Mouse (Mus musculus) MEL (cell line): ENCODE results near the gene Kcnk2. TPM values are rescaled to one million over a fixed set of nuclear protein-coding genes. Genes with fewer than 3 reads are reported as not detected.

Experiments used
- DNase-seq: peaks from one replicate; pipeline ENCODE4 v3.0.0; 2011; ENCODE audit warnings: low read depth, low spot score
- H3K27ac ChIP-seq: 2 replicates; pipeline ENCODE4 v1.5.1; 2012; ENCODE audit warnings: low read depth, mild to moderate bottlenecking, control low read depth, low read length, moderate library complexity; ENCODE audit not compliant: control insufficient read depth
- H3K27me3 ChIP-seq, 2 experiments: fragments of 150-350 bp in 1 of 2; sonication (generic) in 1 of 2; 2 replicates each; pipeline ENCODE4 v1.6.1; 2012; ENCODE audit warnings: low read length in 2 of 2, mild to moderate bottlenecking in 2 of 2, improper control_type of control experiment in 1 of 2, moderate library complexity in 1 of 2; ENCODE audit not compliant: insufficient read depth in 2 of 2, control insufficient read depth in 1 of 2
- H3K36me3 ChIP-seq, 2 experiments: 2 replicates each; pipeline ENCODE4 v1.6.1; 2012 to 2014; ENCODE audit warnings: low read length in 2 of 2, improper control_type of control experiment in 1 of 2, inconsistent platforms in 1 of 2, mild to moderate bottlenecking in 1 of 2; ENCODE audit not compliant: insufficient read depth in 2 of 2, control insufficient read depth in 1 of 2
- H3K4me1 ChIP-seq, 2 experiments: fragments of 150-350 bp in 1 of 2; sonication (generic) in 1 of 2; 2 replicates each; pipeline ENCODE4 v1.6.1; 2012; ENCODE audit warnings: low read length in 2 of 2, improper control_type of control experiment in 1 of 2, mild to moderate bottlenecking in 1 of 2; ENCODE audit not compliant: insufficient read depth in 2 of 2, control insufficient read depth in 1 of 2
- H3K4me3 ChIP-seq, 2 experiments: fragments of 150-350 bp in 1 of 2; sonication (generic) in 1 of 2; 2 replicates each; pipeline ENCODE4 v1.5.1; 2012; ENCODE audit warnings: low read depth in 2 of 2, low read length in 2 of 2, mild to moderate bottlenecking in 2 of 2, moderate library complexity in 2 of 2, control low read depth in 1 of 2, improper control_type of control experiment in 1 of 2; ENCODE audit not compliant: control insufficient read depth in 1 of 2, insufficient read depth in 1 of 2
- H3K79me2 ChIP-seq: 2 replicates; pipeline ENCODE4 v1.6.1; 2012; ENCODE audit warnings: mild to moderate bottlenecking, low read length, moderate library complexity; ENCODE audit not compliant: control insufficient read depth, poor library complexity, insufficient read depth
- H3K9ac ChIP-seq: 2 replicates; pipeline ENCODE4 v1.6.1; 2012; ENCODE audit warnings: low read depth, mild to moderate bottlenecking, control low read depth, low read length, moderate library complexity; ENCODE audit not compliant: control insufficient read depth, poor library complexity, severe bottlenecking
- H3K9me3 ChIP-seq: fragments of 150-350 bp; sonication (generic); replicated peaks from 2 replicates; pipeline ENCODE4 v1.6.1; 2012; ENCODE audit warnings: mild to moderate bottlenecking, low read length, improper control_type of control experiment, moderate library complexity; ENCODE audit not compliant: insufficient read depth
- BHLHE40 ChIP-seq: IDR thresholded peaks from 2 replicates; pipeline ENCODE4 v1.6.1; 2012; ENCODE audit warnings: low read depth, mild to moderate bottlenecking, inconsistent platforms, low read length, improper control_type of control experiment, borderline replicate concordance
- CHD2 ChIP-seq: IDR thresholded peaks from 2 replicates; pipeline ENCODE4 v1.6.1; 2011; ENCODE audit warnings: low read length, improper control_type of control experiment
- E2F4 ChIP-seq: IDR thresholded peaks from 2 replicates; pipeline ENCODE4 v1.6.1; 2011; ENCODE audit warnings: low read depth, low read length, improper control_type of control experiment, borderline replicate concordance
- EP300 ChIP-seq, 2 experiments: IDR thresholded peaks; 2 replicates each; pipeline ENCODE4 v1.6.1; 2011; ENCODE audit warnings: improper control_type of control experiment in 2 of 2, low read length in 2 of 2, low read depth in 1 of 2, mild to moderate bottlenecking in 1 of 2
- GATA1 ChIP-seq: IDR thresholded peaks from 2 replicates; pipeline ENCODE4 v1.6.1; 2011; ENCODE audit warnings: low read depth, low read length, improper control_type of control experiment
- HCFC1 ChIP-seq: IDR thresholded peaks from 2 replicates; pipeline ENCODE4 v1.6.1; 2012; ENCODE audit warnings: low read depth, mild to moderate bottlenecking, inconsistent platforms, low read length, improper control_type of control experiment, moderate library complexity
- MAFK ChIP-seq: IDR thresholded peaks from 2 replicates; pipeline ENCODE4 v1.6.1; 2011; ENCODE audit warnings: low read depth, mild to moderate bottlenecking, low read length, improper control_type of control experiment, borderline replicate concordance
- MAZ ChIP-seq: IDR thresholded peaks from 2 replicates; pipeline ENCODE4 v1.6.1; 2012; ENCODE audit warnings: low read depth, mild to moderate bottlenecking, inconsistent platforms, low read length, improper control_type of control experiment
- MXI1 ChIP-seq: IDR thresholded peaks from 2 replicates; pipeline ENCODE4 v1.6.1; 2011; ENCODE audit warnings: mild to moderate bottlenecking, low read depth, low read length, improper control_type of control experiment
- NELFE ChIP-seq: IDR thresholded peaks from 2 replicates; pipeline ENCODE4 v1.6.1; 2011; ENCODE audit warnings: low read depth, low read length, improper control_type of control experiment
- NRF1 ChIP-seq: IDR thresholded peaks from 2 replicates; pipeline ENCODE4 v1.6.1; 2014; ENCODE audit warnings: low read depth, mild to moderate bottlenecking, inconsistent platforms, low read length, improper control_type of control experiment, moderate library complexity; ENCODE audit not compliant: poor library complexity, insufficient read depth, severe bottlenecking
- POLR2AphosphoS2 ChIP-seq: IDR thresholded peaks from 2 replicates; pipeline ENCODE4 v1.6.1; 2011; ENCODE audit warnings: low read length, improper control_type of control experiment
- POLR2AphosphoS5 ChIP-seq: IDR thresholded peaks from 2 replicates; pipeline ENCODE4 v1.6.1; 2012; ENCODE audit warnings: low read depth, borderline replicate concordance, mild to moderate bottlenecking, inconsistent platforms, low read length, moderate library complexity, mixed read lengths
- RAD21 ChIP-seq: IDR thresholded peaks from 2 replicates; pipeline ENCODE4 v1.6.1; 2011; ENCODE audit warnings: mild to moderate bottlenecking, low read depth, low read length, improper control_type of control experiment
- RCOR1 ChIP-seq: IDR thresholded peaks from 2 replicates; pipeline ENCODE4 v1.6.1; 2012; ENCODE audit warnings: low read depth, mild to moderate bottlenecking, inconsistent platforms, low read length, improper control_type of control experiment
- SIN3A ChIP-seq: IDR thresholded peaks from 2 replicates; pipeline ENCODE4 v1.6.1; 2012; ENCODE audit warnings: low read length, improper control_type of control experiment, inconsistent platforms
- SMC3 ChIP-seq: IDR thresholded peaks from 2 replicates; pipeline ENCODE4 v1.6.1; 2011; ENCODE audit warnings: low read depth, low read length, improper control_type of control experiment
- TAL1 ChIP-seq: IDR thresholded peaks from 2 replicates; pipeline ENCODE4 v1.6.1; 2012; ENCODE audit warnings: mild to moderate bottlenecking, inconsistent platforms, low read length, moderate library complexity, mixed read lengths
- TBP ChIP-seq: IDR thresholded peaks from 2 replicates; pipeline ENCODE4 v1.8.0; 2011; ENCODE audit warnings: low read depth, low read length, improper control_type of control experiment
- USF2 ChIP-seq, 2 experiments: IDR thresholded peaks; 2 replicates each; pipeline ENCODE4 v1.6.1; 2011 to 2012; ENCODE audit warnings: improper control_type of control experiment in 2 of 2, low read length in 2 of 2, borderline replicate concordance in 1 of 2, inconsistent platforms in 1 of 2, low read depth in 1 of 2, mild to moderate bottlenecking in 1 of 2; ENCODE audit not compliant: insufficient read depth in 1 of 2
- ZKSCAN1 ChIP-seq: IDR thresholded peaks from 2 replicates; pipeline ENCODE4 v1.6.1; 2012; ENCODE audit warnings: low read depth, mild to moderate bottlenecking, inconsistent platforms, low read length, improper control_type of control experiment, moderate library complexity
- ZNF384 ChIP-seq: IDR thresholded peaks from 2 replicates; pipeline ENCODE4 v1.6.1; 2012; ENCODE audit warnings: low read depth, mild to moderate bottlenecking, inconsistent platforms, low read length, improper control_type of control experiment
- polyA plus RNA-seq, 2 experiments: library from polyadenylated mRNA; stranded (reverse) in 1 of 2; unstranded in 1 of 2; fragments of >175 nt in 1 of 2; fragments of >200 nt in 1 of 2; gene quantifications; 2 replicates each; pipeline versions ENCODE4 v1.2.1 to v1.2.4; 2012; ENCODE audit warnings: low replicate concordance in 2 of 2, low read depth in 1 of 2; ENCODE audit not compliant: insufficient read length in 2 of 2, insufficient read depth in 1 of 2, missing spikeins in 1 of 2
- total RNA-seq: library from RNA; depleted of rRNA; stranded (reverse); fragments of 300-350 nt; gene quantifications from 2 replicates; pipeline ENCODE4 v1.2.3, GENCODE M21; 2012

Kcnk2 gene
- total and polyA plus RNA-seq, 3 experiments = not detected

DNA sequence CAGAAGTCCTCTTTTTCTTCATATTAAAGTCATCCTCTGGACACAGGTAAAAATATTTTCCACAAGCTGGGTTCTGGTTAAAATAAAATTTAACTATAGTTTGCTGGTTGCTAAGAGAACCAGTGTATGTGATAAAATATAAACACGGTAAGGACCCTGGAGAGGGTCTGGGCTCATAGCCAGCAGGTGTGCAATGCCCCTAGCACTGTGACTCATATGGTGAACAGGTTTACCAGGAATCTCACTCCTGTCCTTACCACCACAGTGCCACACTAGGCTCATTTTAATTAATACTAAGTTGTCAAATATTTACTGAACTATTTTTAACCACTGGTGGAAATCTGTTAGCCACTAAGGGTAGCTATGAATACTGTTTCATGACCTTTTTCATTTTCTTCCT lies 48.2 kb downstream of the Kcnk2 start:
- TF ChIP-seq MAFK (no peak), TAL1 (no peak), CHD2 (no peak), HCFC1 (no peak), MAZ (no peak), RCOR1 (no peak), POLR2AphosphoS5 (no peak), ZNF384 (no peak), ZKSCAN1 (no peak), GATA1 (no peak), BHLHE40 (no peak), NELFE (no peak), TBP (no peak), SMC3 (no peak), NRF1 (no peak), MXI1 (no peak)

DNA sequence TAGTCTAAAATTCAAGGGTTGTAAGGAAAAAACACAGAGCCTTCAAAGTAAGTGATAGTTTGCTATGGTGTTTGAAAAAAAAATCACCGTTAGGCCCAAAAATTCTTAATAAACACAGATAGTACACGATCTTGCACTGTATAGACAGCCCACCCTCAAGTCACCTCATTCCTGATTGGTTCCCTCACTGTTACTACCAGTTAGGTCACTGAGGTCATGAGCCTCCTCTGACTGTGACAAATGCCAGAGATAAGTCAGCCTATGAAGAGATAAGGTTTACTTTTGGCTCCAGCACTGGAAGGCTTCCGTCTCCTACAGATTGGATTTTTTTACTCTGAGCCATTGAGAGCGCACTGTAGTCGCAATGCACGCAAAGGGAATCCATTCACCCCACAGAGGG lies 50.3 kb downstream of the Kcnk2 start:
- no peak for DNase-seq
- Histone ChIP-seq H3K79me2 (no peaks in the 10 kb centered on the region), H3K27ac (no peak overlapping the region), H3K4me1 (no peaks in the 10 kb centered on the region), H3K4me3 (no peak overlapping the region), H3K27me3 (no peaks in the 10 kb centered on the region), H3K9ac (no peak overlapping the region), H3K36me3 (no peaks in the 10 kb centered on the region), H3K9me3 (no peaks in the 10 kb centered on the region)
- no peak for TF ChIP-seq MXI1
- no peak for TF ChIP-seq POLR2AphosphoS2
- no peak for TF ChIP-seq RCOR1
- no peak for TF ChIP-seq USF2 (IDR thresholded peaks at IDR 0.05; ENCODE audit: borderline replicate concordance in 1 of 2, insufficient read depth in 1 of 2, low read depth in 1 of 2, low read length in 2 of 2)
- no peak for TF ChIP-seq MAFK
- no peak for TF ChIP-seq TBP
- TF ChIP-seq E2F4 = no peak
- no peak for TF ChIP-seq RAD21
- TF ChIP-seq NELFE = no peak
- no peak for TF ChIP-seq MAZ
- TF ChIP-seq SIN3A = no peak
- no peak for TF ChIP-seq EP300 (IDR thresholded peaks at IDR 0.05; ENCODE audit: low read depth in 1 of 2, low read length in 2 of 2)

More for the DNA sequence above, 48.2 kb downstream of the Kcnk2 start:
- H3K4me3 ChIP-seq = no peak overlapping the region
- no peaks in the 10 kb centered on the region for H3K9me3 ChIP-seq
- no peaks in the 10 kb centered on the region for H3K27me3 ChIP-seq
- DNase-seq = no peak
- H3K4me1 ChIP-seq = no peaks in the 10 kb centered on the region
- H3K36me3 ChIP-seq = no peaks in the 10 kb centered on the region
- no peak overlapping the region for H3K9ac ChIP-seq
- no peak overlapping the region for H3K27ac ChIP-seq
- no peaks in the 10 kb centered on the region for H3K79me2 ChIP-seq
